ENCODE assay signal across 8 mouse cellular contexts in the genomic region with DNA sequence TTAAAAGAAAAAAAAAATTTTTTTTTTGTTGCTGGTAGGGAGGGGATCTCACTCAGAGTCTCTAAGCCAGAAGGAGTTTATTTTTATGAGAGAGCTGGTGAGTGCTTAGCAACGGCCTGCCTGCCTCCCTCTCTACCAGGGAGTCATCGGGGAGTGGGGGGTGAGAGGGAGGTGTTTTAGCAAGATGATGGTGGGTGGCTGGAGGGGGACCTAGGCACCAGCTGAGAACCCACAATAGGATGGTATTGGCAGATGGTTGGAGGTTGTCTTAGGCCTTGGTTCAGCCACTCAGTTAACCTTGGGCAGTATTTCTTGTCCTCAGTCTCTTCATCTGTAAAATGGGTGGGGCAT. TPM values are rescaled to one million over a fixed set of nuclear protein-coding genes. Genes with fewer than 3 reads are reported as not detected.
DNase-seq lines count a peak whose midpoint lies in the region; ATAC-seq and TF ChIP-seq lines count a peak whose summit lies in the region.

No protein-coding gene starts in this region.

- H3K9me3 ChIP-seq in E14TG2a.4 (ENCODE audit: low read length) = no peaks in the 10 kb centered on the region
- H3K9me3 ChIP-seq in forebrain, postnatal 0 days (ENCODE audit: low read length) = no peaks in the 10 kb centered on the region
- no peaks in the 10 kb centered on the region for H3K9me3 ChIP-seq in neural tube, embryonic 14.5 days (ENCODE audit: control insufficient read depth, low read length)

- H3K4me3 ChIP-seq in E14TG2a.4 (replicated peaks; ENCODE audit: low read length) = peak overlapping the region; percentile 97
- H3K4me3 ChIP-seq in forebrain, postnatal 0 days (ENCODE audit: low read depth, low read length) = peak overlapping the region; percentile 98
- H3K4me3 ChIP-seq in neural tube, embryonic 14.5 days (ENCODE audit: low read depth, low read length) = peak overlapping the region; percentile 89

- H3K4me2 ChIP-seq in forebrain, postnatal 0 days (ENCODE audit: low read depth) = peak overlapping the region; percentile 54
- H3K4me2 ChIP-seq in neural tube, embryonic 14.5 days (ENCODE audit: low read depth, low read length) = peak overlapping the region; percentile 93

- H3K36me3 ChIP-seq in E14TG2a.4 (ENCODE audit: insufficient read depth, low read length) = peaks cover 45% of the 10 kb centered on the region
- H3K36me3 ChIP-seq in forebrain, postnatal 0 days (ENCODE audit: insufficient read depth) = peaks cover 3% of the 10 kb centered on the region
- no peaks in the 10 kb centered on the region for H3K36me3 ChIP-seq in neural tube, embryonic 14.5 days (ENCODE audit: control insufficient read depth, insufficient read depth, low read length)

- H3K27ac ChIP-seq in forebrain, postnatal 0 days (ENCODE audit: low read depth, low read length) = peak overlapping the region; percentile 98
- H3K27ac ChIP-seq in neural tube, embryonic 14.5 days (ENCODE audit: low read depth, low read length) = no peak overlapping the region; the same call in 1 of the 2 replicates

- 20% methylated on average over 2 of the region's 2 CpGs for WGBS in forebrain, postnatal 0 days
- WGBS in neural tube, embryonic 14.5 days = 2% methylated on average over 2 of the region's 2 CpGs

- peak overlapping the region; percentile 97 for H3K9ac ChIP-seq in forebrain, postnatal 0 days
- H3K9ac ChIP-seq in neural tube, embryonic 14.5 days (replicated peaks; ENCODE audit: low read depth, low read length) = peak overlapping the region; percentile 92

- H3K4me1 ChIP-seq in E14TG2a.4 (replicated peaks; ENCODE audit: low read depth, low read length) = peaks cover 77% of the 10 kb centered on the region
- peaks cover 33% of the 10 kb centered on the region for H3K4me1 ChIP-seq in forebrain, postnatal 0 days (ENCODE audit: insufficient read depth)
- H3K4me1 ChIP-seq in neural tube, embryonic 14.5 days (ENCODE audit: control insufficient read depth, insufficient read depth, low read length) = peaks cover 28% of the 10 kb centered on the region

- intact Hi-C loops in left cerebral cortex, postnatal 25 days (cut with DNase I) = loop anchor here (2.0 to 5.0 kb wide), 2 partner anchors 33 to 168 kb away; partner anchors contain the start of genes Lsm3 and Xpc

- no peaks in the 10 kb centered on the region for H3K27me3 ChIP-seq in E14TG2a.4 (ENCODE audit: insufficient read depth, low read length)
- no peaks in the 10 kb centered on the region for H3K27me3 ChIP-seq in forebrain, postnatal 0 days (ENCODE audit: insufficient read depth, low read length)
- H3K27me3 ChIP-seq in neural tube, embryonic 14.5 days (ENCODE audit: control insufficient read depth, insufficient read depth, low read length) = no peaks in the 10 kb centered on the region

- peak; percentile 45 for ATAC-seq in frontal cortex, adult (ENCODE audit: low TSS enrichment)
- peak; percentile 44 for ATAC-seq in forebrain, postnatal 0 days
- ATAC-seq in neural tube, embryonic 14.5 days (ENCODE audit: low read depth) = no peak

- DNase-seq in frontal cortex, postnatal 25 days (ENCODE audit: low spot score in 2 of 2) = no peak
- DNase-seq in forebrain, postnatal 0 days = no peak
- DNase-seq in left cerebral cortex, postnatal 25 days (ENCODE audit: low spot score in 2 of 2) = peak; percentile 52 to 89
- no peak for DNase-seq in spleen, adult 12 weeks (ENCODE audit: low spot score)
- DNase-seq in kidney, postnatal 25 days = no peak

- TF ChIP-seq CTCF in E14TG2a.4 (conservative IDR thresholded peaks at IDR 0.05; ENCODE audit: low read length) = no peak
- no peak for TF ChIP-seq CTCF in forebrain, postnatal 0 days (IDR thresholded peaks at IDR 0.05; ENCODE audit: low read depth)

RNA-seq across cellular contexts. Expression of gene Slc6a6, which starts 1.7 kb away (rescaled TPM):
- 72.2 and 101 TPM in 2 replicates for total RNA-seq in forebrain, postnatal 0 days (2014; rRNA removed)
- polyA plus RNA-seq in forebrain, postnatal 0 days (2015; fragmentation: Nextera tagmentation; extraction: Ambion mirVana) = 89.5 and 139 TPM in 2 replicates
- 100 to 1,000 TPM; 128 to 149 TPM for total RNA-seq in left cerebral cortex, postnatal 25 days (2021)
- polyA plus RNA-seq in neural tube, embryonic 14.5 days (2014; fragmentation: Nextera tagmentation; extraction: Ambion mirVana) = 89.3 and 100 TPM in 2 replicates

Comparison
In these comparisons a context has a peak if more than half of its experiments do, and no peak if none do; other contexts are left out.
1. DNase-seq: peak in left cerebral cortex, postnatal 25 days (2 of 2); none in frontal cortex, postnatal 25 days (0 of 2), forebrain, postnatal 0 days (single experiment), spleen, adult 12 weeks (single experiment) and kidney, postnatal 25 days (0 of 2).
2. Peak in every context shown above with its lines, with median percentiles within 50 percentile points of each other: H3K4me3 ChIP-seq.